Comparison of ENCODE assay signal across 7 mouse cellular contexts in the genomic region with DNA sequence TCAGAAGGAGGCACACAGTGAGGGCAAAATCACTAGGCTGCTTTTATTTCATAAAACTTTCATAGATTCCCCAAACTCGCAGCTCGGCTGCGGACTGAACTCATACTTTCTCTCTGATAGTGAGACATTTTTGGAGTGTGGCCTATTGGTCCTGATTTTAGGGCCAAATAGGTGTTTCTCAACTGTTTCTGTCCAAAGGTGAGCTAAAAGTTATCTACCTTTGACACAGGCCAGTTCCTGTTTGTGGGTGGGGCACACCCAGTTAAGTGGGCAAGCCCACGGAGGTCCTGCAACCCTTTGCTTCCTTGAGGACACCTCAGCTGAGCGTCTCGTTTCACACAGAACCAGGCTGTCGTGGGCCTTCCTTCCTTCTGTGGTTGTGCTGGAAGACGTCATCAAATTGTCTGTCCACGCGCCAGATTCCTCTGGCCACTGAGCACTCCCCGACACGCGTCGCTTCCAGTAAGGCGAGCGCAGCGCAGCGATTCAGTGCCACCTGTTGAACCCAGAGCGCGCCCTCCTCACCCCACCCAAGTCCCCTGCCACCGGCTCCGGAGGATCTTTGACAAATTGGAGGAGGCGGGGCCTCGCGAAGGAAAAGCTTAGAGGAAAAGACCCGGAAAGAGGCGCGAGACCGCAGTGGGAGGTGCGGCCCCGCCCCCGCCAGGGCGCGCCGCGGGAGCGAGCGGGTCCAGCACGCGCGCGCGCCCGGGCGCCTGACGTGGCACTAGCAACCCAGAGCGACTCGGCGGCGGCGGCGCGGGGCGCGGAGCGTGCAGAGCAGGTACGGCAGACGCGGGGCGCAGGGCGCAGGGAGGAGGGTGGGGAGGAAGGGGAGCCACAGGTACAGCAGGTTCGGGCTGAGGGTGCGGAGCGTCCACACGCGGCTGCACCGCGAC. TPM values are rescaled to one million over a fixed set of nuclear protein-coding genes. Genes with fewer than 3 reads are reported as not detected.
DNase-seq lines count a peak whose midpoint lies in the region; ATAC-seq and TF ChIP-seq lines count a peak whose summit lies in the region.

A gene (plus strand): TSS at position 703 of the 899 bp plus-strand sequence.

- H3K4me3 ChIP-seq in embryonic facial prominence, embryonic 12.5 days = peak within 1 kb of the TSS; percentile 77
- peak within 1 kb of the TSS; percentile 96 for H3K4me3 ChIP-seq in kidney, adult 2 months (ENCODE audit: insufficient read depth, low read depth, low read length)
- peak within 1 kb of the TSS; percentile 57 for H3K4me3 ChIP-seq in limb, embryonic 11.5 days (ENCODE audit: low read depth, low read length)
- peak within 1 kb of the TSS; percentile 77 for H3K4me3 ChIP-seq in midbrain, embryonic 13.5 days (replicated peaks)
- H3K4me3 ChIP-seq in small intestine, adult 2 months (ENCODE audit: low read depth, low read length) = peak within 1 kb of the TSS; percentile 90

- H3K27ac ChIP-seq in embryonic facial prominence, embryonic 12.5 days = peak within 1 kb of the TSS; percentile 32; the same call in 1 of the 2 replicates
- peak within 1 kb of the TSS; percentile 54 for H3K27ac ChIP-seq in kidney, adult 2 months (ENCODE audit: insufficient read depth, low read depth, low read length)
- H3K27ac ChIP-seq in limb, embryonic 11.5 days (replicated peaks; ENCODE audit: low read depth, low read length) = no peak within 1 kb of the TSS
- no peak within 1 kb of the TSS for H3K27ac ChIP-seq in midbrain, embryonic 13.5 days
- peak within 1 kb of the TSS; percentile 89 for H3K27ac ChIP-seq in small intestine, adult 2 months (ENCODE audit: insufficient read depth, low read depth, low read length)

- peak; percentile 91 for ATAC-seq in embryonic facial prominence, embryonic 12.5 days (ENCODE audit: insufficient number of reproducible peaks, insufficient read depth, low FRiP score, low TSS enrichment)
- ATAC-seq in limb, embryonic 11.5 days (ENCODE audit: insufficient number of reproducible peaks, low FRiP score, low TSS enrichment, low read depth) = peak; percentile 85
- ATAC-seq in midbrain, embryonic 13.5 days = peak; percentile 96

- H3K4me1 ChIP-seq in embryonic facial prominence, embryonic 12.5 days = no peaks in the 10 kb centered on the region
- H3K4me1 ChIP-seq in kidney, adult 2 months (ENCODE audit: control insufficient read depth, insufficient read depth, low read length) = no peaks in the 10 kb centered on the region
- no peaks in the 10 kb centered on the region for H3K4me1 ChIP-seq in limb, embryonic 11.5 days (ENCODE audit: control insufficient read depth, insufficient read depth, low read length)
- peaks cover 5% of the 10 kb centered on the region; the same call in 1 of the 2 replicates for H3K4me1 ChIP-seq in midbrain, embryonic 13.5 days (replicated peaks)
- peaks cover 13% of the 10 kb centered on the region; the same call in 1 of the 2 replicates for H3K4me1 ChIP-seq in small intestine, adult 2 months (ENCODE audit: control insufficient read depth, insufficient read depth, insufficient read length, low read length)

- H3K9me3 ChIP-seq in embryonic facial prominence, embryonic 12.5 days = no peaks in the 10 kb centered on the region; the same call in 1 of the 2 replicates
- no peaks in the 10 kb centered on the region for H3K9me3 ChIP-seq in limb, embryonic 11.5 days (ENCODE audit: control insufficient read depth, low read length)
- no peaks in the 10 kb centered on the region for H3K9me3 ChIP-seq in midbrain, embryonic 13.5 days

- peaks cover 6% of the 10 kb centered on the region for H3K36me3 ChIP-seq in embryonic facial prominence, embryonic 12.5 days
- H3K36me3 ChIP-seq in kidney, adult 2 months (ENCODE audit: control insufficient read depth, insufficient read depth, low read length) = peaks cover 2% of the 10 kb centered on the region; the same call in 1 of the 2 replicates
- H3K36me3 ChIP-seq in limb, embryonic 11.5 days (ENCODE audit: control insufficient read depth, insufficient read depth, low read length) = peaks cover 2% of the 10 kb centered on the region; the same call in 1 of the 2 replicates
- no peaks in the 10 kb centered on the region for H3K36me3 ChIP-seq in midbrain, embryonic 13.5 days
- peaks cover 18% of the 10 kb centered on the region for H3K36me3 ChIP-seq in small intestine, adult 2 months (ENCODE audit: control insufficient read depth, insufficient read depth, low read length)

- peak within 1 kb of the TSS; percentile 72 for H3K9ac ChIP-seq in embryonic facial prominence, embryonic 12.5 days
- peak within 1 kb of the TSS; percentile 69 for H3K9ac ChIP-seq in limb, embryonic 11.5 days (ENCODE audit: low read length)
- H3K9ac ChIP-seq in midbrain, embryonic 13.5 days (replicated peaks) = peak within 1 kb of the TSS; percentile 67

- no peak for TF ChIP-seq CTCF in kidney, adult 2 months (conservative IDR thresholded peaks at IDR 0.05; ENCODE audit: insufficient read depth, insufficient read length, low read depth, low read length)
- TF ChIP-seq CTCF in small intestine, adult 2 months (IDR thresholded peaks at IDR 0.05; ENCODE audit: extremely low read depth, insufficient read length, insufficient replicate concordance, low read depth, low read length) = no peak

- no peaks in the 10 kb centered on the region for H3K27me3 ChIP-seq in embryonic facial prominence, embryonic 12.5 days
- H3K27me3 ChIP-seq in kidney, adult 2 months (replicated peaks; ENCODE audit: control insufficient read depth, insufficient read depth, low read length) = no peaks in the 10 kb centered on the region
- no peaks in the 10 kb centered on the region; the same call in 1 of the 2 replicates for H3K27me3 ChIP-seq in limb, embryonic 11.5 days (ENCODE audit: control insufficient read depth, insufficient read depth, low read length)
- peaks cover 26% of the 10 kb centered on the region for H3K27me3 ChIP-seq in midbrain, embryonic 13.5 days
- no peaks in the 10 kb centered on the region for H3K27me3 ChIP-seq in small intestine, adult 2 months (ENCODE audit: control insufficient read depth, insufficient read depth, low read length)

- WGBS in embryonic facial prominence, embryonic 12.5 days = 3% methylated on average over 68 of the region's 68 CpGs
- 3% methylated on average over 68 of the region's 68 CpGs for WGBS in kidney, adult 2 months
- WGBS in limb, embryonic 11.5 days = 4% methylated on average over 68 of the region's 68 CpGs
- WGBS in midbrain, embryonic 13.5 days = 3% methylated on average over 67 of the region's 68 CpGs
- WGBS in small intestine, adult 2 months = 2% methylated on average over 67 of the region's 68 CpGs

- H3K4me2 ChIP-seq in embryonic facial prominence, embryonic 12.5 days (replicated peaks) = peak within 1 kb of the TSS; percentile 68
- peak within 1 kb of the TSS; percentile 86 for H3K4me2 ChIP-seq in limb, embryonic 11.5 days (ENCODE audit: low read depth, severe bottlenecking)
- H3K4me2 ChIP-seq in midbrain, embryonic 13.5 days (replicated peaks) = peak within 1 kb of the TSS; percentile 96

- no peak for TF ChIP-seq POLR2A in kidney, adult 2 months (IDR thresholded peaks at IDR 0.05; ENCODE audit: low read depth, low read length)
- peak; percentile 51; the same call in 1 of the 2 replicates for TF ChIP-seq POLR2A in small intestine, adult 2 months (IDR thresholded peaks at IDR 0.05; ENCODE audit: low read depth, low read length)

- peak; percentile 91 for DNase-seq in adrenal gland, postnatal 14 days
- peak; percentile 91 to 92 for DNase-seq in heart, adult 18-20 months
- peak; percentile 91 for DNase-seq in kidney, adult 2 months
- DNase-seq in limb, embryonic 11.5 days (ENCODE audit: low spot score) = peak; percentile 85

RNA-seq across cellular contexts. Expression of the gene that starts here (rescaled TPM):
- total RNA-seq in adrenal gland, postnatal 14 days (2021) = 93.5 and 106 TPM in 2 replicates
- polyA plus RNA-seq in embryonic facial prominence, embryonic 12.5 days (2016; fragmentation: Nextera tagmentation; extraction: Ambion mirVana) = 58.5 and 62.6 TPM in 2 replicates
- total RNA-seq in heart, adult 18-20 months (2021) = 10 to 100 TPM; 26.5 to 34.2 TPM
- polyA plus RNA-seq in kidney, adult 2 months (2012; rRNA removed) = 20.8 and 21.1 TPM in 2 replicates
- polyA plus RNA-seq in limb, embryonic 11.5 days (2014; fragmentation: Nextera tagmentation; extraction: Ambion mirVana) = 29.3 and 29.4 TPM in 2 replicates
- 8.4 and 8.5 TPM in 2 replicates for polyA plus RNA-seq in midbrain, embryonic 13.5 days (2015; fragmentation: Nextera tagmentation; extraction: Ambion mirVana)
- polyA plus RNA-seq in small intestine, adult 2 months (2012; rRNA removed) = 129 and 227 TPM in 2 replicates

Comparison
In these comparisons a context has a peak if more than half of its experiments do, and no peak if none do; other contexts are left out.
1. H3K27ac ChIP-seq: peak in embryonic facial prominence, embryonic 12.5 days (single experiment), kidney, adult 2 months (single experiment) and small intestine, adult 2 months (single experiment); none in limb, embryonic 11.5 days (single experiment) and midbrain, embryonic 13.5 days (single experiment).
2. Peak in every context shown above with its lines, with median percentiles within 50 percentile points of each other: DNase-seq, ATAC-seq, H3K4me2 ChIP-seq, H3K4me3 ChIP-seq and H3K9ac ChIP-seq.